Mouse (Mus musculus) Patski (cell line): Measurements from ENCODE around the gene Rnase2a. TPM values are rescaled to one million over a fixed set of nuclear protein-coding genes. Genes with fewer than 3 reads are reported as not detected.
"Not testable (repeated sequence)": the region's sequence is repeated elsewhere in the genome, so short reads cannot be mapped to it uniquely, and the experiment has no call there.

Experiments
- ATAC-seq: fragments of 100-300 bp; one replicate; pipeline ENCODE4 v1.8.0; 2021
- CTCF ChIA-PET: fragments of 350-600 bp; sonication (Branson Sonifier 250); formaldehyde crosslinking; loops from one replicate; lab custom pipeline; 2022; ENCODE audit warnings: inconsistent platforms; lab: Charles Lee
- POLR2A ChIA-PET: fragments of 350-600 bp; sonication (Branson Sonifier 250); formaldehyde crosslinking; loops from one replicate; lab custom pipeline; 2022; ENCODE audit warnings: antibody characterized with exemption, inconsistent platforms; lab: Charles Lee
- DNase-seq: peaks from one replicate; pipeline ENCODE4 v3.0.0-alpha.2; 2011; ENCODE audit warnings: low read depth, low spot score
- H3K27me3 ChIP-seq: fragments of 371-371 bp; one replicate; pipeline ENCODE4 v1.5.1; 2021
- CTCF ChIP-seq: fragments of 100-300 bp; IDR thresholded peaks from one replicate; pipeline ENCODE4 v1.5.1; 2021
- in situ Hi-C: fragments of 300-500 bp; cut with MboI; formaldehyde crosslinking; loops from 3 replicates; pipeline ENCODE4 v1.11.1; 2018; ENCODE audit warnings: low pct_unique_long_range_greater_than_20kb, mixed read lengths
- polyA plus RNA-seq: library from polyadenylated mRNA; unstranded; gene quantifications from one replicate; pipeline ENCODE4 v1.2.3, GENCODE M21; 2021

The Rnase2a gene
- not detected for polyA plus RNA-seq

DNA sequence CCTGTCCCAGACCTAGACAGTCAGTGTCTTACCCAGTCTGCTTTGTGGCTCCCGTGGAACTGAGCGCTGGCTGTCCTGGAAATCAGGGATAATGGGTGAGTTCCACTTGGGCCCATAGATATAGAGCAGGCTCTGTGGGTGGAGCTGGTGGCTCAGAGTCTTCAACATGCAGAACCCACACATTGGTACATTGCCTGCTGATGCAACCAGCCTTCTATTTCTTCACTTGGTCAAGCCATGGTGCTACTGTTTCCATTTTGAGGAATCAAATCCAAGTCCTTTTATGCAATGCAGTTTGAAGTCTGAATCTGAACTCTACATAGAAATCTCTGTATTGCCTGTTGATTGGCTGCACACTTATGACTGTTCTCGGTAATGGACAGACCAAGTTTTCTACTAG lies at the start of gene Rnase2a:
Gene Rnase2a, minus strand, starts transcription at position 72 of the 400 bp plus-strand sequence.
- ChIA-PET CTCF (no interaction called here), POLR2A (no interaction called here)
- TF ChIP-seq CTCF, result no peak
- ATAC-seq (no peak), DNase-seq (no peak)
- H3K27me3 ChIP-seq, result no peaks in the 10 kb centered on the region
- in situ Hi-C loops, result no loop called here

DNA sequence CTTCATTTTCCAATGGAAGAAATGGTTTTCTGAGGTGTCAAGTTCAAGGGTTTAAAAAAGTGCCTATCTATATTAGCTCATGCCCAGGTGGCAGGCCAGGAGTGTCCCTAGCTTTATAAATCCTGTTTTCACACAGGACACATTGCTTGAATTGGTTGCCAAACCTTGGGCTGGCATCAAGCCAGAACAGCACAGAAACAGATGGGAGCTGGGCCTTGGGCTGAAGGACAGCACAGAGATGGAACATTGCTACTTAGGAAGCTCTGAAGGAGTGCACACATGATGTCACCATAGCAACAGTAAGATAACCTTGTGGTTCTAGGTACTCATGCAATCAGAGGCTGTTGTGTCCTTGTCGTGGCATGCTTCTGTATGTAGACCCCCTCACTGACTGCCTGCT lies 35.6 kb upstream of the Rnase2a start:
- TF ChIP-seq CTCF, result no peak
- in situ Hi-C loops, result no loop called here
- CTCF ChIA-PET, result interaction anchor here (0.7 kb wide), 1 partner anchor 42 kb away, joined by 3 read pairs; no protein-coding TSS in a partner anchor
- H3K27me3 ChIP-seq, result no peaks in the 10 kb centered on the region
- POLR2A ChIA-PET, result no interaction called here
- DNase-seq (no peak), ATAC-seq (no peak)

DNA sequence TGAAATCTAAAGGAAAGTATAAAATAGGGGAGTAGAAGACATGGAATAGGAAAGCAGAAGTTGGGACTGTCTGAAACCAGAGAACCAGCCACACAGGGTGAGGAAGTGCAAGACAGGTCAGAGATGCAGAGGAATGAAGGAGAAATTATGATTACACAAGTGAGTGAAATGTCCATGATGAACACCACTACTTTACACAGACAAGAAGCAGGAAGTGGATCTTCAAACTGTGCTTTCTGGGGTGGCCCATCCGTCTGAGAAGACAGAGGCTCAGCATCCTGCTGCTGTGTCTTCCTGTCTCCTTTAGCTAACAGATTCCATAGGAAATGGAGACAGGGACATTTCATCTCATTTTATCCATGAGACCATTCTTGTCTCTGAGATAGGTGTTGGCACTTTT lies 22.6 kb upstream of the Rnase2a start:
- CTCF ChIA-PET, POLR2A ChIA-PET, ATAC-seq, H3K27me3 ChIP-seq, in situ Hi-C loops, DNase-seq: not testable (repeated sequence)

DNA sequence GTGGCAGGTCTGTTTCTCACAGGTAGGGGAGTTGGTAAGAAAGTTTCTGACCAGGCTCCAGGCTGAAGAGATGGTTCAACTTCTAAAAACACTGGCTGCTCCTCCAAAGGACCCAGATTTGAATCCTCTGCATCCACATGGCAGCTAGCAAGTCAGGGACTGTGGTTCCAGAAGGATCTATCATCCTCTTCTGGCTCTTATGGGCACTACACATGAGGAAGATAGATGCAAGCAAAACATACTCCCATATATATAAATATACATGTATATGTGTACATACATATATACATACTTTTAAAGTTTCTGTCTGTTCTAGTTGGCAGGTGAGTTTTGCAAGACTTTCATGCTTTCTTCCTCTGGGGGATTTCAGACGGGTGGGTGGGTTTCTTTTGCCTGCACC lies 12.8 kb upstream of the Rnase2a start:
- ATAC-seq, result no peak
- no peaks in the 10 kb centered on the region for H3K27me3 ChIP-seq
- no peak for DNase-seq
- TF ChIP-seq CTCF, result peak; percentile 33
- CTCF ChIA-PET, result interaction anchor here (0.8 to 1.1 kb wide), 2 partner anchors 28 to 91 kb away, joined by 3 read pairs; no protein-coding TSS in a partner anchor
- POLR2A ChIA-PET, result no interaction called here
- in situ Hi-C loops, result loop anchor here (5.0 kb wide), 2 partner anchors 96 to 166 kb away; no protein-coding TSS in a partner anchor

DNA sequence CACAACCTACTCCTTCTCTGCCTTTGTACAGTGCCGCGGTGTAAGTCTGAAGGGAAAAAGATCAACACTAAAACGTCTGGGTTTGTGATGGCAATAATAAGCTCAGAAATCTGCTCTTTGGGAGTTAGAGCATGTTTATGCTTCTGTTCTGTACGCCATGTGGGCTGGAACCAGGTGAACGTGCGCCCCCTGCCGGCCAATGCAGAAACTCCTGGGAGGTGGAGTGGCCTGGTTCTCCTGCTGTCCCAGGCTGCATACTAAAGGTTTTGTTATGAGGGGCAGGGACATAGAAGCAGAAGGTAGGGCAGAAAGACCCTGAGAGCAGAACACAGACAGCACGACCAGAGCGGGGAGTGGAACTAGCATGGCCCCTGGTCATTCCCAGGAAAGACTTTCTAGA lies 10.2 kb upstream of the Rnase2a start:
- in situ Hi-C loops, result loop anchor here (5.0 kb wide), 2 partner anchors 94 to 164 kb away; no protein-coding TSS in a partner anchor
- ATAC-seq (peak; percentile 86), DNase-seq (no peak)
- ChIA-PET POLR2A (no interaction called here), CTCF (interaction anchor here (0.8 kb wide), 1 partner anchor 80 kb away, joined by 4 read pairs; no protein-coding TSS in a partner anchor)
- TF ChIP-seq CTCF, result peak; percentile 71
- no peaks in the 10 kb centered on the region for H3K27me3 ChIP-seq

DNA sequence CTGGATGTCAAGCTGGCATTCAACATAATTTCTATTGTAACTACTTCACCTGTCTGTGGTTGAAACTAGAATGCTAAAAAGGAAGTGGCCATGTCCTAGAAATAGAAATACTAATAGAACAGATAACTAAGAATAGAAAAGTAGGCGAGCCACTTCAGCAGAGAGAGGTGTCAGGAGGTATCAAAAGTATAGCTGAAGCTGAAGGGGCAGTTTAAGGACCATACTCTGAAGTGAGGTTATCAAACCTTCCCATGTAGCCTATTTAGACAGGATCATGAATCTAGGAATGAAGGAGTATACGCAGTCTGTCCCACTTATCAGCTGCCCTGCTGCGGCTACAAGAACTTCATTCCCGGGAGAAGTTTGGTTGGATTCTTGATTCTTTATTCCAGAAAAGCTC lies 9.8 kb upstream of the Rnase2a start:
- CTCF ChIA-PET, result interaction anchor here (0.8 kb wide), 1 partner anchor 80 kb away, joined by 4 read pairs; no protein-coding TSS in a partner anchor
- H3K27me3 ChIP-seq, result no peaks in the 10 kb centered on the region
- ATAC-seq, result no peak
- no peak for DNase-seq
- in situ Hi-C loops, result loop anchor here (5.0 kb wide), 2 partner anchors 93 to 163 kb away; no protein-coding TSS in a partner anchor
- no peak for TF ChIP-seq CTCF
- POLR2A ChIA-PET, result no interaction called here

DNA sequence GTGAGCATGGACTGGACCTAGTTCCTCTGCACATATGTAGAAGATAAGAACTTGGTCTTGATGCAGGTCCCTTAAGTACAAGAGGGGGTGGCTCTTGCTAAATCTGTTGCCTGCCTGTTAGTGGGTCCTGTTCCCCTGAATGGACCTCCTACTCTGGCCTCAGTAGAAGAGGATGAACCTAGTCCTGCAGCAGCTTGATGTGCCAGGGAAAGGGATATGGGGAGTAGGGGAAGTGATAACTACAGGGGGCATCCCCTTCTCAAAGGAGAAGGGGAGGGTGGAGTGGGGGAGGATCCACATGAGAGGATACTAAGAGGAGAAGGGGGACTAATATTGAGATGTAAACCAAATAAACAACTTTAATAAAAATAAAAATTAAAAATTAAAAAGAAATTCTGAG lies 6.5 kb upstream of the Rnase2a start:
- no peak for ATAC-seq
- in situ Hi-C loops, result no loop called here
- no peak for TF ChIP-seq CTCF

DNA sequence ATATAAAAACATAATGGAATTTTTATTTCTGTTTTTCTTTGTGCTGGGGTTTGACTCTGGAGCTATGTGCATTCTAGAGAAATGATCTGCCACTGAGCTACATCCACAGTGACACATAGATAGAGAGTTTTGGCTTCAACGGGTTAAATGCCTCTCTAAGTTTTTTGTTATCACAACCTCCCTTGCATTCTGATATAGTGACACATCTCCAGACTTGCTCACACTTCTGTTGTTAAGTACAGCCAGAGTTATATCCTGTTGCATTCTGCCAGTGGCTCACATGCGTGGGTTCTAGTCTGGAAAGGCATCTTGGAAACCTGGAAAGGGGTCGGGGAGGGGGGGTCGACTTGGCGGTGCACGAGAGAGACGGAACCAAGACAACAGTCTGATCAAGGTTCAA lies 3.8 kb upstream of the Rnase2a start:
- in situ Hi-C loops, result no loop called here
- no peak for TF ChIP-seq CTCF
- ATAC-seq, result no peak
- ChIA-PET POLR2A (no interaction called here), CTCF (no interaction called here)
- DNase-seq, result no peak
- no peaks in the 10 kb centered on the region for H3K27me3 ChIP-seq

More for the DNA sequence above, 6.5 kb upstream of the Rnase2a start:
- no peaks in the 10 kb centered on the region for H3K27me3 ChIP-seq
- POLR2A ChIA-PET, result no interaction called here
- CTCF ChIA-PET, result no interaction called here
- DNase-seq, result no peak

DNA sequence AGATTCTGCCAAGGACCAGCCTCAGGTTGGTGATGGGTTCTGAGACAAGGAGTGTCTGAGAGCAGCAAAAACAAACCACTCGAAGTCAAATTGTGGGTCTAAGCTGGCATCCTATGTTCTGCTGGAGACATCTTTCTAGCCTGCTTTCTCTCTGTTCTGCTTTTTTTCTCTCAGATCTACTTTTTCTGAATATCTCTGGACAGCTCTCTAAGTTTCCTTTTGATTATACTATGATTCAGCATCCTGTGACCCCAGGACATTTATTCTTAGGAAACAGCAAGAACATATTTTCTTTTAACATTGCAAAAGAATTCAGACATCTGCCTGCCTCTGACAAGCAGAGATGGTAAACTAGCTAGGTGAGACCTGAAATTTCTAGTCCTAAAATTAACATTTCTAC lies 2.3 kb downstream of the Rnase2a start:
- ChIA-PET CTCF (interaction anchor here (1.1 kb wide), 1 partner anchor 13 kb away, joined by 3 read pairs; no protein-coding TSS in a partner anchor), POLR2A (no interaction called here)
- DNase-seq (no peak), ATAC-seq (no peak)
- TF ChIP-seq CTCF, result no peak
- no peaks in the 10 kb centered on the region for H3K27me3 ChIP-seq
- in situ Hi-C loops, result loop anchor here (5.0 kb wide), 1 partner anchor 589 kb away; no protein-coding TSS in a partner anchor

DNA sequence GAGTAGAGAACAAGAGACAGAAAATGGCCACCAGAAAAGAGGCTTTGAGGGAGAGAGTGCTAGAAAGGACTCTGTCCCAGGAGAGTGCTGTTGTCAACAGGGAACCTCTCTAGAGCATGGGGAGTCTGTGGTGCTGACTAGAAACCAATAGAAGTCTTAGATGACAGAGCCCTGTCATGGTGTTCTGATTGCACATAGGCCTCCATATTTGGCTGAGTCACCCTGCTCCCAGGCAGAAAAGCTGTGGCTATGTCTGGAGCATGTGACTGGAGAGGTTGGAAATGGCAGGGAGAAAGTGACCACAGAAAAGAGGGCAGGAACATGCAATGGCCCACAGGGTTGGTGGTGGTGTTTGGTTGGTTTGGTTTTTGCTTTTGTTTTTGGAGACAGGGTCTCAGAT lies 3.7 kb downstream of the Rnase2a start:
- DNase-seq, POLR2A ChIA-PET, ATAC-seq, CTCF ChIA-PET, H3K27me3 ChIP-seq: not testable (repeated sequence)
- in situ Hi-C loops, result loop anchor here (5.0 kb wide), 1 partner anchor 590 kb away; no protein-coding TSS in a partner anchor

DNA sequence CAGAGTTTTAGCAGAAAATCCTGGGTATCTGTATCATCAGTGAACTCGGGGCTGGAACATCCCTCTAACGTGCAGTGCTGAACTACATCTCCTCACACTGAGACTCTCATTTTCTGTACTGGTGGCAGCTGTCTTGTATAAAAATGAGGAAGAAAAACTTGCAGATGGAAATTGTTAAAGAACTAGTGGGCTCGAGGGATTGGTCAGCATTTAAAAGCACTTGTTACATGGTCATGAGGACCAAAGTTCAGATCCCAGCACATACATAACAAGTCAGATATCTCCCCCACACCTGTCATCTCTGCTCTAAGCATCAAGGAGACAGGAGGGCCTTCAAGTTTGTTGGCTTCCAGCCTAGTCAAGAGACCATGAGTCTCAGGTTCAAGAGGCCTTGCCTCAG lies 5.6 kb downstream of the Rnase2a start:
- in situ Hi-C loops, result loop anchor here (5.0 kb wide), 1 partner anchor 592 kb away; no protein-coding TSS in a partner anchor

DNA sequence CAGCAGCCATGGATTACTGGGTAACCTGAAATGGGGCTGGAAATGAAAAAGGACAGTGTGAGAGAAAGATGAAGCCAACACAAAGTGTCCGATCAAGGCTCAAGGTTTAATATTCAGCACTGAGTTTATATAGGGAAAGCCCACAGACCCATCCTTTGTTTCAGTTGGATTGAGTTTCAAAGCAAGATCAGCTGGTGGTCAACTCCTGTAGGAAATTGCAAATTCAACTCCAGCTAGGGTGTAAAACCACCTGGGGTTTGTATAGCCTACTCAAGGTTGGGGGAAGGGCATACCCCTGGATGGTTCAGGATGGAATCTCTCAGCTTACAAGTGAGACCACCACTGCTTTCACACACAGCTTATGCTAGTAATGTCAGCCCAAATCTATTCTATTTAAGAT lies 8.2 kb downstream of the Rnase2a start:
- DNase-seq, result no peak
- H3K27me3 ChIP-seq, result peaks cover 6% of the 10 kb centered on the region
- TF ChIP-seq CTCF, result no peak
- no peak for ATAC-seq
- in situ Hi-C loops, result no loop called here
- POLR2A ChIA-PET, result no interaction called here
- CTCF ChIA-PET, result no interaction called here

More for the DNA sequence above, 5.6 kb downstream of the Rnase2a start:
- no peak for TF ChIP-seq CTCF
- DNase-seq, result no peak
- no peak for ATAC-seq
- CTCF ChIA-PET, result no interaction called here
- POLR2A ChIA-PET, result no interaction called here
- H3K27me3 ChIP-seq, result peaks cover under 1% of the 10 kb centered on the region
